ENCODE assay signal across 19 mouse cellular contexts in genomic region chr3:88713709-88714108, GRCm38 (mm10).
"Had no signal": no experiment of that assay in that cellular context is flagged by ENCODE, and none has a peak within 500 bp of the region (broad histone marks: within the 10 kb centered on the region; RNA-seq: fewer than 3 reads in every experiment).

No protein-coding gene starts in this region.

- ATAC-seq: midbrain, embryonic 16.5 days had no signal

- DNase-seq: lung, adult 18-20 months; lung, embryonic 14.5 days; lung, postnatal 10 days; lung, postnatal 4 days; midbrain, embryonic 14.5 days; retina, postnatal 1 day; right cerebral cortex, adult 18-20 months; right cerebral cortex, postnatal 25 days; right cerebral cortex, postnatal 4 days; spleen, adult 18-20 months; thymus, adult 18-20 months; thymus, postnatal 14 days; thymus, postnatal 36 days had no signal

- H3K4me2 ChIP-seq: lung, embryonic 14.5 days; midbrain, embryonic 12.5 days; neural tube, embryonic 13.5 days; neural tube, embryonic 15.5 days had no signal

- H3K9ac ChIP-seq: lung, embryonic 14.5 days; midbrain, embryonic 12.5 days; neural tube, embryonic 13.5 days; neural tube, embryonic 15.5 days had no signal

- H3K27ac ChIP-seq: midbrain, embryonic 10.5 days; midbrain, embryonic 12.5 days; neural tube, embryonic 13.5 days; neural tube, embryonic 15.5 days had no signal

- H3K27me3 ChIP-seq: midbrain, embryonic 12.5 days; neural tube, embryonic 13.5 days; neural tube, embryonic 15.5 days had no signal

- H3K9me3 ChIP-seq: midbrain, embryonic 10.5 days; midbrain, embryonic 12.5 days; neural tube, embryonic 13.5 days; neural tube, embryonic 15.5 days had no signal

- H3K4me3 ChIP-seq: midbrain, embryonic 10.5 days; midbrain, embryonic 12.5 days; myocyte; neural tube, embryonic 13.5 days; neural tube, embryonic 15.5 days had no signal
